Mouse (Mus musculus): ENCODE measurements around the gene Trim24.

The Trim24 gene

GRCm38 (mm10) chr6:37863961-37864730 is 6.5 kb upstream of the Trim24 start:
- DNase-seq: no peak

- peak; percentile 48 to 60 for DNase-seq
These were observed 683 bp downstream of the Trim24 start for GRCm38 (mm10) chr6:37871137-37871851.

GRCm38 (mm10) chr6:37872861-37873260 is 2.2 kb downstream of the Trim24 start:
- DNase-seq: no peak

GRCm38 (mm10) chr6:37873731-37874130 is 3.1 kb downstream of the Trim24 start:
- no peak for DNase-seq

- no peak for DNase-seq
These were observed 7.6 kb downstream of the Trim24 start for GRCm38 (mm10) chr6:37878206-37878605.

GRCm38 (mm10) chr6:37880586-37880985 is 10.0 kb downstream of the Trim24 start:
- DNase-seq: no peak

GRCm38 (mm10) chr6:37893586-37893985 is 23.0 kb downstream of the Trim24 start:
- DNase-seq: no peak

GRCm38 (mm10) chr6:37895646-37896435 is 25.2 kb downstream of the Trim24 start:
- peak; percentile 10 for DNase-seq

- DNase-seq: no peak
These were observed 29.6 kb downstream of the Trim24 start for GRCm38 (mm10) chr6:37900221-37900620.

- DNase-seq: no peak
These were observed 31.2 kb downstream of the Trim24 start for GRCm38 (mm10) chr6:37901791-37902190.

GRCm38 (mm10) chr6:37903810-37904209 is 33.2 kb downstream of the Trim24 start:
- DNase-seq: no peak

- no peak for DNase-seq
These were observed 42.9 kb downstream of the Trim24 start for GRCm38 (mm10) chr6:37913525-37913924.

GRCm38 (mm10) chr6:37925104-37925503 is 54.5 kb downstream of the Trim24 start:
- DNase-seq: no peak

GRCm38 (mm10) chr6:37926751-37927150 is 56.1 kb downstream of the Trim24 start:
- DNase-seq: no peak

GRCm38 (mm10) chr6:37936498-37936897 is 65.9 kb downstream of the Trim24 start:
- DNase-seq: no peak

- no peak for DNase-seq
These were observed 80.7 kb downstream of the Trim24 start for GRCm38 (mm10) chr6:37951306-37951705.

GRCm38 (mm10) chr6:37967386-37967785 is 96.8 kb downstream of the Trim24 start:
- no peak for DNase-seq

- DNase-seq: peak; percentile 20 to 36
These were observed 136.8 kb downstream of the Trim24 start for GRCm38 (mm10) chr6:38007459-38007858.

GRCm38 (mm10) chr6:38012829-38013228 is 142.2 kb downstream of the Trim24 start:
- DNase-seq: no peak
